Mouse (Mus musculus): ENCODE data around the gene Slc39a7.

- TF ChIP-seq CTCF (IDR thresholded peaks at IDR 0.05; ENCODE audit: low read depth), result peak; percentile 81
- no peak for TF ChIP-seq EP300 (IDR thresholded peaks at IDR 0.05; ENCODE audit: low read depth)
These were observed 46.1 kb upstream of the Slc39a7 start for GRCm38 (mm10) chr17:34077549-34077948.

All from liver, postnatal 0 days (tissue).